Mouse (Mus musculus) cerebellum, postnatal 10 days (tissue): ENCODE measurements around the gene Etaa1.
"Not testable (repeated sequence)": the region's sequence is repeated elsewhere in the genome, so short reads cannot be mapped to it uniquely, and the experiment has no call there.

Experiments used
- DNase-seq, 2 experiments: peaks; one replicate each; pipeline ENCODE4 v3.0.0; 2021; ENCODE audit warnings: mixed read lengths in 2 of 2

The Etaa1 gene

DNA sequence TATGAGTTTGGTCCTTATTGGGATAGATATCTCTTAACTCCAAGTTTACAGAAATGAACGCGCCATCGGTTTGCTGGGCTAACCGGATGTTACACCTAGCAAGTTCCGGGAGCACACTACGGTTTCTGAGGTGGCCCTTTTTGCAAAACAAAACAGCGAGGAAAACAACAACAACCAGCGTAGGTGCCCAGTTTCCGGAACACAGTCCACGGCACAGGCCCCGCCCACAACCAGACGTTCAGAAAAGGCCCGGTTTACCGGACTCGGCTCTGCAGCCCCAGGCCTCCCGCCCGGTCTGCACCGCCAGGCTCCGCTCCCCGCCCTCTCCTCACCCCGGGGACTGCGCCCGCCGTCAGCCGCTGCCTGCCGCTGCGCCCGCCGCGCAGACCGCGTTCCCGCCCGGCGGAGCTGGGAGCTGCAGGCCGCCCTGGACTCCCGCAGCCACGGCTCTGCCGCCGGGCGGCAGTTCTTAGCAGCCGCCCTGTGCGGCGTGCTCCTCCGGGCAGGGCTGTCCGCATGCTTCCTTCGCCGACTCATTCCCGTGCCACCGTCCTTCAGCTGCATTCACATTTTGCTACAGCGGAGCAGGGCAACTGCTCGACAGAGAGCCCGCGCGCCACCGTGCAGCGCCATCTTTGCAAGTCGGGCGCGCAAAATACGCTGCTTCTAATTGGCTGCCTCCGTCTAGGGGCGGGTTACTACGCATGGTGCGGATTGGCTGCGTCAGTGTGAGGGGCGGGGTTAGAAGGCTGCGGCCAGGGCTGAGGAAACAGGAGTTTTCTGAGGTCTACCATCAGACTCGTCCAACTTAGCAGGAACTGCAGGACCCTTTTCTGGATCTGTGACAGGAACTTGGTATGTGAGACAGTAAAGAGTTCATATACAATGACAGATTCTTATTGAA, at the start of gene Etaa1:
TSS of gene Etaa1 (minus strand) at position 645 of the 904 bp plus-strand sequence.
- peak; percentile 98 for DNase-seq

DNA sequence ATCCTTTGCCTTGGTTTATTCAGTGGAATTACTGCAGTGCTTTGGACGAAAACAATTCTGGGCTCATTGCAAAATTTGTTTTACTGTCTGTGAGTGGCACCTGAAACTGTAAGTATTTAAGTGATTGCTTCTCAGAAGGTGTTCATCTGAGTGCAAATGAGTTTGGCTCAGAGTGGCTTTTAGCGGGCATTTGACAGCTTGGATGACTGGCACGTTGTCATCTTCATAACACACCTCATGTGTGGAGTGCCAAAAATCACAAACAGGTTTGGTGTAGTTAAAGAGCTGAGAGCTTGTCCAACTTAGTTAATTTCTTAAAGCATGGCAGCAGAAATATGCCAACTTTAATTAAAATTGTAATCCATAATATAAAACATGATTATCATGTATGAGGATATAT, 40.5 kb upstream of the Etaa1 start:
- DNase-seq = peak; percentile 58 to 66

GRCm38 (mm10) chr11:17992311-17992710, 38.6 kb upstream of the Etaa1 start:
- DNase-seq = no peak

DNA sequence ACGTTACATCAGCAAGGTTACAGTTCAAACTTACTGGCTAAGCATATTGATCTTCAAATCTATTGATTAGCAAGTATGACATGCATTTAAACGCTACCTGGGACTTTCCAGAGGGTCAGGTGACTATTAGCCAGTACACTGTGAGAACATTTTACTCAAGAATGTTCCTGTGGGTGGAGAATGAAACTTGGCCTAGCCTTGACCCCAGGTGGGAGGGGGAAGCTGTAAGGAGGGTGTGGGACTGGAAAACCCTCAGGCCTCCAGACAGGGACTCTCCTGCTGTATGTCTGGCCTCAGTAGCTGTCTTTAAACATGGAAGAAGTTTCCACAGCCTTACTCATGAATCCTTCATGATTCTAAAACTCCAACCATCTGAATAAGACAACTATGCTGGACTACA, 29.7 kb upstream of the Etaa1 start:
- DNase-seq = no peak

- DNase-seq = no peak
Measured at GRCm38 (mm10) chr11:17981246-17981645, 27.6 kb upstream of the Etaa1 start.

DNA sequence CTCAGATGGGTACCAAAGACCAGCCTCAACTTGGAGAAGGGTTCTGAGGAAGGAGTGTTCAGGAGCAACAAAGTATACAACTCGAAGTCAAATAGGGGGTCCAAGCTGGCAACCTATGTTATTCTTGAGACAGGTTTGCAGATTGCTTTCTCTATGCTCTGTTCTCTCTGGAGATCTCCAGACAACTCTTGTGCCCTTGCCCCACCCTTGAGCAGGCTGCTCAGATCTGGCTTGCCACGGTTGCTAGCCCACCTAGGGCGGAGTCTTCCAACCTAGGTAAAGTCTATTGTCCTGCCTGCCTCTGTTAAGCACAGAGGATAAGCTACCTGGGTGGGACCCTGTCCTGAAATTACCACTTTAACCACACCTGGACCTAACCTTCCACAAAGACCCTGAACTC, 21.9 kb upstream of the Etaa1 start:
- DNase-seq = no peak

GRCm38 (mm10) chr11:17952791-17953190, 884 bp downstream of the Etaa1 start:
- DNase-seq = no peak

- peak; percentile 74 to 87 for DNase-seq
Measured at GRCm38 (mm10) chr11:17951336-17951735, 2.3 kb downstream of the Etaa1 start.

DNA sequence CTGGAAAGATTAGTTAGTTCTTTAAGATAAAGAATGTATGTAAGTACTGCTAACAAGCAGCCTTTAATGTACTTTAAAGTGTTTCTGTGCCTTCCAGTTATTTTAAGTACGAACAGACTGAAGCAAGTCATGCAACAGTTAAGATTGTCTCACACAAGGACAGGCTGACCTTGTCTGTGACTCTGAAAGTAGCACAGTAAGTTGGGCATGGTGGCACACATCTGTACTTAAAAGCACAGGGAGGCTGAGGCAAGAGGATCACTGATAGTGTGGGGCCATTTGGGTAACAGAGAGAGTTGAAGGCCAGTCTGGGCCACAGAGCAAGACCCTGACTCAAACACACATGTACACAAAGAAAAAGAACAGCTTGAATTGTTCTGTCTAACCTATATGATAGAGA, 14.5 kb downstream of the Etaa1 start:
- DNase-seq = no peak

DNA sequence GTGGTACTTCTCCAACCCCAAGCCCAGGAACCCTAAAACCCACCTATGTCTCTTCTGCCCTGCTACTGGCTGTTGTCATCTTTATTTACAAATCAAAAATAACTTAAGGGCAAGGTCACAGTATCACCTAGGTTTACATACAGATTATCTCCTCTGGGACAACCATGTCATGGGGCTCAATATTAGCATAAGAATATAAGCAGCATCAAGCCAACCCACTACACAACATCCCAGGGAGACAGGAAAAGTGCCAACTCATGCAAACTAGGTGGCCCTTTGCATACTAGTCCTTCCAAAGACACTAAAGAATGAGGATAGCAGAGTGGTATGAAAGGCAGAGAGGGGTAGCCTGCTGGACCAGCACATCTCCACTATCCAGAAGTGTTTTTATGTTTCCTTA, 15.7 kb downstream of the Etaa1 start:
- DNase-seq = no peak

DNA sequence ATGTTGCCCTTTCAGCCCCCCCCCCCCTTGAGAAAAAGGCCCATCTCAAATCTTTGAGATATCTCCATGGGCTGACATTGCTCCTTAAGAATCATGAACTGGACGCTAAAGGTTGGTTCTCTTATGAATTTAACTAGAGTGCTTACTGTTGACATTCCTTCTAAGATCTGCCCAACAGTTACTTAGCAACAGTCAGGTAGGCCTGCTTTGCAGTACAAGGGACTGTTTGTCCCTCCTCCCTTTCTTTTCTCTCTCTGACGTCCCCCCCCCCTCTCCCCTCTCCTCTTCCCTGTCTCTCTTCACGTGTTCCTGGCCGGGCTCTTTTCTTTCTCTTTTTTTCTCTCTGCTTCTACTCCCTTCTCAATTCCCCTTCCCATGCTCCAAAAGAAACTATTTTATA, 35.8 kb downstream of the Etaa1 start:
- DNase-seq = no peak

- DNase-seq = no peak
Measured at GRCm38 (mm10) chr11:17917101-17917500, 36.6 kb downstream of the Etaa1 start.

GRCm38 (mm10) chr11:17916486-17916885, 37.2 kb downstream of the Etaa1 start:
- DNase-seq = no peak

GRCm38 (mm10) chr11:17900996-17901395, 52.7 kb downstream of the Etaa1 start:
- not testable (repeated sequence) for DNase-seq
